Mouse (Mus musculus): ENCODE data around the gene Alpi. TPM values are rescaled to one million over a fixed set of nuclear protein-coding genes. Genes with fewer than 3 reads are reported as not detected.

The Alpi gene
- polyA plus RNA-seq, 1 experiment from 2014 or later, result not detected

DNA sequence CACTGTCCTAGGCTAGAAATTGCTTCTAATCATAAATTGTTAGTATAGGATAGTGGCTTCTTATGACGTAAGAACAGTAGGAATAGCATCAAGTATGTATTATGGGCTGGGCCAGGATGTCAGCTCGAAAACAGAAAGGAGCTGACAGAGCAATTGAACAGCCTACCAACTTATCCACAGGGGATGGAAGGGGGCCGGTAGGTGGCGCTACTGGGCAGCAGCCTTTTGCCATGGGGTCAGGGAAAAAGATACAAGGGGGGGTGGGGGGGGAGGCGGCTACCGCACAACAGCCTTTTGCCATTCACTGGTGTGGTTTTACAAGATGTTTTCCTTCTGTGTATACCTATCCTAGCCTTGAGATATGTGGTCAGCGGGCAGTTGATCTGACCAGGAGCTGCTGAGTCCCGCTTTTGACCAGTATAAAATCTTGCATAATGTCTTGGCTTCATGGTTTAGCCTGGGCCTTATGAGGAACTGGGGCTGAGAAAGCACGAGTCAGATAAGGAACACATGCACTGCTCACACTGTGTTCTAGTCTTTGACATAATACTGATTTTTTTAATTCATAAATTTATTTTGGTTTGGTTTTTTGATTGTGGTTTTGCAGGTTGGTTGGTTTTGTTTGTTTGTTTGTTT is 10.4 kb upstream of the Alpi start:
- WGBS, result 36% methylated on average over 9 of the region's 9 CpGs
- H3K4me3 ChIP-seq (ENCODE audit: low read length), result no peak overlapping the region
- no peak overlapping the region for H3K4me2 ChIP-seq (ENCODE audit: low read length)
- no peak overlapping the region for H3K27ac ChIP-seq (ENCODE audit: low read depth, low read length)
- no peaks in the 10 kb centered on the region for H3K4me1 ChIP-seq (ENCODE audit: control insufficient read depth, insufficient read depth, low read depth, low read length)
- no peaks in the 10 kb centered on the region for H3K27me3 ChIP-seq (replicated peaks; ENCODE audit: control insufficient read depth, insufficient read depth, low read length)
- H3K36me3 ChIP-seq (ENCODE audit: control insufficient read depth, insufficient read depth, low read length), result no peaks in the 10 kb centered on the region
- no peak overlapping the region for H3K9ac ChIP-seq (ENCODE audit: low read depth, low read length)
- no peaks in the 10 kb centered on the region for H3K9me3 ChIP-seq (ENCODE audit: control insufficient read depth, low read length)
- no peak for ATAC-seq

GRCm38 (mm10) chr1:87108564-87108963 is 7.2 kb upstream of the Alpi start:
- Histone ChIP-seq H3K27ac (ENCODE audit: low read depth, low read length) (no peak overlapping the region), H3K4me1 (ENCODE audit: control insufficient read depth, insufficient read depth, low read depth, low read length) (no peaks in the 10 kb centered on the region), H3K9ac (ENCODE audit: low read depth, low read length) (no peak overlapping the region), H3K36me3 (ENCODE audit: control insufficient read depth, insufficient read depth, low read length) (no peaks in the 10 kb centered on the region), H3K9me3 (ENCODE audit: control insufficient read depth, low read length) (no peaks in the 10 kb centered on the region), H3K4me3 (ENCODE audit: low read length) (no peak overlapping the region), H3K27me3 (replicated peaks; ENCODE audit: control insufficient read depth, insufficient read depth, low read length) (no peaks in the 10 kb centered on the region), H3K4me2 (ENCODE audit: low read length) (no peak overlapping the region)
- WGBS, result 86% methylated on average over 4 of the region's 4 CpGs
- ATAC-seq, result no peak

GRCm38 (mm10) chr1:87106536-87106935 is 5.1 kb upstream of the Alpi start:
- no peak overlapping the region for H3K4me3 ChIP-seq (ENCODE audit: low read length)
- no peak overlapping the region for H3K4me2 ChIP-seq (ENCODE audit: low read length)
- ATAC-seq, result no peak
- H3K27ac ChIP-seq (ENCODE audit: low read depth, low read length), result no peak overlapping the region
- WGBS, result 72% methylated on average over 8 of the region's 8 CpGs
- H3K4me1 ChIP-seq (ENCODE audit: control insufficient read depth, insufficient read depth, low read depth, low read length), result no peaks in the 10 kb centered on the region
- H3K27me3 ChIP-seq (replicated peaks; ENCODE audit: control insufficient read depth, insufficient read depth, low read length), result no peaks in the 10 kb centered on the region
- H3K36me3 ChIP-seq (ENCODE audit: control insufficient read depth, insufficient read depth, low read length), result no peaks in the 10 kb centered on the region
- H3K9ac ChIP-seq (ENCODE audit: low read depth, low read length), result no peak overlapping the region
- H3K9me3 ChIP-seq (ENCODE audit: control insufficient read depth, low read length), result no peaks in the 10 kb centered on the region

GRCm38 (mm10) chr1:87103936-87104335 is 2.5 kb upstream of the Alpi start:
- Histone ChIP-seq H3K4me2 (ENCODE audit: low read length) (no peak overlapping the region), H3K36me3 (ENCODE audit: control insufficient read depth, insufficient read depth, low read length) (no peaks in the 10 kb centered on the region), H3K9ac (ENCODE audit: low read depth, low read length) (no peak overlapping the region), H3K4me3 (ENCODE audit: low read length) (no peak overlapping the region), H3K9me3 (ENCODE audit: control insufficient read depth, low read length) (no peaks in the 10 kb centered on the region), H3K4me1 (ENCODE audit: control insufficient read depth, insufficient read depth, low read depth, low read length) (no peaks in the 10 kb centered on the region), H3K27me3 (replicated peaks; ENCODE audit: control insufficient read depth, insufficient read depth, low read length) (no peaks in the 10 kb centered on the region), H3K27ac (ENCODE audit: low read depth, low read length) (no peak overlapping the region)
- ATAC-seq, result no peak
- WGBS, result 52% methylated on average over 1 of the region's 1 CpGs

DNA sequence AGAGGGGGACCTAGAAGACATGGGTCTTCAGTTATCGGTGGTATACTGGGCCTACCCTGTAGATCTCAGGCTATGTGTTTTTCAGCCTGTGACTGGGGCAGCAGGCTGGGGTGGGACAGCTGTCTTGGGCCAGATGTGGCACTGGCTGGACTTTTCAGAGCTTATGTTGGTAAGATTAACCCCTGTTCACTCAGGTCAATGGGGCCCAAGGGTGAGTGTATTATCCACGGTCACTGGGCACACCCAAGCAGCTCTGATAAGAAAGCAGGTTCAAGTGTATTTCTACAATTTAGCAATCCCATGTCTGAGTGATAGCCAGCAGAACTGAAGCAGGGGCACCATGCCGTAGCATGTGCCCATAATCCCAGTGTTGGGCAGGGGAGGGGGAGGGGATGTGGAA is 708 bp upstream of the Alpi start:
- Histone ChIP-seq H3K27ac (ENCODE audit: low read depth, low read length) (no peak overlapping the region), H3K9me3 (ENCODE audit: control insufficient read depth, low read length) (no peaks in the 10 kb centered on the region), H3K36me3 (ENCODE audit: control insufficient read depth, insufficient read depth, low read length) (no peaks in the 10 kb centered on the region), H3K4me2 (ENCODE audit: low read length) (no peak overlapping the region), H3K4me1 (ENCODE audit: control insufficient read depth, insufficient read depth, low read depth, low read length) (no peaks in the 10 kb centered on the region), H3K4me3 (ENCODE audit: low read length) (no peak overlapping the region), H3K27me3 (replicated peaks; ENCODE audit: control insufficient read depth, insufficient read depth, low read length) (no peaks in the 10 kb centered on the region), H3K9ac (ENCODE audit: low read depth, low read length) (no peak overlapping the region)
- ATAC-seq, result no peak
- WGBS, result 90% methylated on average over 3 of the region's 3 CpGs

- Histone ChIP-seq H3K9me3 (ENCODE audit: control insufficient read depth, low read length) (no peaks in the 10 kb centered on the region), H3K4me1 (ENCODE audit: control insufficient read depth, insufficient read depth, low read depth, low read length) (no peaks in the 10 kb centered on the region), H3K27ac (ENCODE audit: low read depth, low read length) (no peak overlapping the region), H3K9ac (ENCODE audit: low read depth, low read length) (no peak overlapping the region), H3K27me3 (replicated peaks; ENCODE audit: control insufficient read depth, insufficient read depth, low read length) (no peaks in the 10 kb centered on the region), H3K36me3 (ENCODE audit: control insufficient read depth, insufficient read depth, low read length) (no peaks in the 10 kb centered on the region), H3K4me2 (ENCODE audit: low read length) (peak overlapping the region; percentile 21; the same call in 1 of the 2 replicates), H3K4me3 (ENCODE audit: low read length) (no peak overlapping the region)
- WGBS, result 12% methylated on average over 28 of the region's 30 CpGs
- peak; percentile 72; the same call in 1 of the 2 replicates for ATAC-seq
These were observed 2.9 kb downstream of the Alpi start for GRCm38 (mm10) chr1:87098358-87098975.

GRCm38 (mm10) chr1:87095642-87096041 is 5.8 kb downstream of the Alpi start:
- no peak for ATAC-seq
- H3K9me3 ChIP-seq (ENCODE audit: control insufficient read depth, low read length), result no peaks in the 10 kb centered on the region
- 83% methylated on average over 8 of the region's 8 CpGs for WGBS

GRCm38 (mm10) chr1:87089828-87090227 is 11.6 kb downstream of the Alpi start, which contains the start of gene Alppl2:
Gene Alppl2 (minus strand): TSS chr1:87089928.
- Histone ChIP-seq H3K27ac (ENCODE audit: low read depth, low read length) (no peak within 1 kb of the TSS), H3K4me1 (ENCODE audit: control insufficient read depth, insufficient read depth, low read depth, low read length) (no peaks in the 10 kb centered on the region), H3K27me3 (replicated peaks; ENCODE audit: control insufficient read depth, insufficient read depth, low read length) (no peaks in the 10 kb centered on the region), H3K4me2 (ENCODE audit: low read length) (no peak within 1 kb of the TSS), H3K4me3 (ENCODE audit: low read length) (no peak within 1 kb of the TSS), H3K36me3 (ENCODE audit: control insufficient read depth, insufficient read depth, low read length) (no peaks in the 10 kb centered on the region), H3K9me3 (ENCODE audit: control insufficient read depth, low read length) (no peaks in the 10 kb centered on the region), H3K9ac (ENCODE audit: low read depth, low read length) (no peak within 1 kb of the TSS)
- WGBS, result 87% methylated on average over 4 of the region's 4 CpGs
- ATAC-seq, result no peak

More at GRCm38 (mm10) chr1:87095642-87096041, 5.8 kb downstream of the Alpi start:
- Histone ChIP-seq H3K9ac (ENCODE audit: low read depth, low read length) (no peak overlapping the region), H3K4me1 (ENCODE audit: control insufficient read depth, insufficient read depth, low read depth, low read length) (no peaks in the 10 kb centered on the region), H3K27me3 (replicated peaks; ENCODE audit: control insufficient read depth, insufficient read depth, low read length) (no peaks in the 10 kb centered on the region), H3K27ac (ENCODE audit: low read depth, low read length) (no peak overlapping the region), H3K4me2 (ENCODE audit: low read length) (no peak overlapping the region), H3K4me3 (ENCODE audit: low read length) (no peak overlapping the region), H3K36me3 (ENCODE audit: control insufficient read depth, insufficient read depth, low read length) (no peaks in the 10 kb centered on the region)

DNA sequence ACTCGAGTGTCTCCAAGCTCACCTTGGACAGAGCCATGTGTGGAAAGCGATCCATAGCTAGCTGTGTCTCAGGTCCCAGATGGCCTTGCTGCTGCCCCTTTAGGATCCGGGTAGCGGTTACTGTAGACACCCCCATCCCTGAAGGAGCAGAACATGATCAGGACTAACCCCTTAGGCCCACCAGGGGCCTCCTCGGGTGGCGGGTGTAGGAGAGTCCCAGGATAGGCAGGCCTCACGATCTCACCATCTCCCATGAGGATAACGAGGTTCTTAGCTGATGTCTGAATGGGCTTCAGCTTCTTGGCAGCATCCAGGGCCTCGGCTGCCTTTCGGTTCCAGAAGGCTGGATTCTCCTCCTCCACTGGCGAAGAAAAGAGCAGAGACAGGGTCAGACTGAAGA is 12.2 kb downstream of the Alpi start:
- no peak overlapping the region for H3K9ac ChIP-seq (ENCODE audit: low read depth, low read length)
- no peak overlapping the region for H3K4me3 ChIP-seq (ENCODE audit: low read length)
- H3K9me3 ChIP-seq (ENCODE audit: control insufficient read depth, low read length), result no peaks in the 10 kb centered on the region
- ATAC-seq, result no peak
- no peaks in the 10 kb centered on the region for H3K4me1 ChIP-seq (ENCODE audit: control insufficient read depth, insufficient read depth, low read depth, low read length)
- 89% methylated on average over 11 of the region's 11 CpGs for WGBS
- no peaks in the 10 kb centered on the region for H3K36me3 ChIP-seq (ENCODE audit: control insufficient read depth, insufficient read depth, low read length)
- no peak overlapping the region for H3K27ac ChIP-seq (ENCODE audit: low read depth, low read length)
- H3K27me3 ChIP-seq (replicated peaks; ENCODE audit: control insufficient read depth, insufficient read depth, low read length), result no peaks in the 10 kb centered on the region
- no peak overlapping the region for H3K4me2 ChIP-seq (ENCODE audit: low read length)

All from hindbrain, embryonic 16.5 days (tissue).